8 mouse cellular contexts compared by ENCODE assay signal in genomic region chr11:23632945-23633878, GRCm38 (mm10). TPM values are rescaled to one million over a fixed set of nuclear protein-coding genes. Genes with fewer than 3 reads are reported as not detected.
DNase-seq lines count a peak whose midpoint lies in the region; ATAC-seq and TF ChIP-seq lines count a peak whose summit lies in the region.

TSS of gene 0610010F05Rik (minus strand) at chr11:23633639.

- peak within 1 kb of the TSS; percentile 98 for H3K9ac ChIP-seq in hindbrain, embryonic 13.5 days

- ATAC-seq in Patski = peak; percentile 100
- peak; percentile 100 for ATAC-seq in hindbrain, embryonic 13.5 days (ENCODE audit: low FRiP score)

- peak within 1 kb of the TSS; percentile 89 for H3K4me3 ChIP-seq in hindbrain, embryonic 13.5 days

- DNase-seq in Patski (ENCODE audit: low read depth, low spot score) = peak; percentile 38
- peak; percentile 90 for DNase-seq in cerebellum, postnatal 14 days
- peak; percentile 55 to 69 for DNase-seq in frontal cortex, postnatal 14 days (ENCODE audit: low spot score in 2 of 2)
- peak; percentile 58 to 62 for DNase-seq in layer of hippocampus, postnatal 25 days (ENCODE audit: extremely low spot score in 1 of 2, low spot score in 1 of 2)
- DNase-seq in lung, postnatal 25 days (ENCODE audit: low spot score) = peak; percentile 84
- DNase-seq in retina, embryonic 14.5 days (ENCODE audit: low spot score) = peak; percentile 97
- peak; percentile 87 for DNase-seq in thymus, postnatal 4 days

- under 1% methylated on average over 82 of the region's 103 CpGs for WGBS in hindbrain, embryonic 13.5 days

- peak within 1 kb of the TSS; percentile 97 for H3K27ac ChIP-seq in hindbrain, embryonic 13.5 days

- CTCF ChIA-PET in Patski (lab: Charles Lee) = interaction anchor here (1.2 kb wide), 1 partner anchor 11 kb away, joined by 3 read pairs; no protein-coding TSS in a partner anchor

- no peak for TF ChIP-seq CTCF in Patski (IDR thresholded peaks at IDR 0.05)

- H3K9me3 ChIP-seq in hindbrain, embryonic 13.5 days = no peaks in the 10 kb centered on the region

- POLR2A ChIA-PET in Patski (lab: Charles Lee) = interaction anchor here (0.9 to 1.1 kb wide), 2 partner anchors 12 to 28 kb away, joined by 3 to 4 read pairs; no protein-coding TSS in a partner anchor

- H3K27me3 ChIP-seq in Patski = no peaks in the 10 kb centered on the region
- H3K27me3 ChIP-seq in hindbrain, embryonic 13.5 days = no peaks in the 10 kb centered on the region

- peaks cover 30% of the 10 kb centered on the region for H3K4me1 ChIP-seq in hindbrain, embryonic 13.5 days (replicated peaks)

- H3K36me3 ChIP-seq in hindbrain, embryonic 13.5 days = peaks cover 6% of the 10 kb centered on the region

- in situ Hi-C loops in Patski (cut with MboI; ENCODE audit: low pct_unique_long_range_greater_than_20kb) = no loop called here

- peak within 1 kb of the TSS; percentile 63 for H3K4me2 ChIP-seq in hindbrain, embryonic 13.5 days

RNA-seq across cellular contexts. Expression of gene 0610010F05Rik, which starts in this region (rescaled TPM):
- 20.0 TPM for polyA plus RNA-seq in Patski (2021)
- polyA plus RNA-seq in hindbrain, embryonic 13.5 days (2015; fragmentation: Nextera tagmentation; extraction: Ambion mirVana) = 142 and 149 TPM in 2 replicates
- total RNA-seq in layer of hippocampus, postnatal 25 days (2021) = 10 to 100 TPM; 33.6 to 37.7 TPM

Comparison
In these comparisons a context has a peak if more than half of its experiments do, and no peak if none do; other contexts are left out.
1. Peak in every context shown above with its lines: DNase-seq, ATAC-seq, H3K4me3 ChIP-seq and H3K27ac ChIP-seq.
2. DNase-seq: peak in every context shown above with its lines; median percentile 97 in retina, embryonic 14.5 days; 90 in cerebellum, postnatal 14 days; 87 in thymus, postnatal 4 days; 84 in lung, postnatal 25 days; 62 in frontal cortex, postnatal 14 days; 60 in layer of hippocampus, postnatal 25 days; 38 in Patski.